ENCODE assay signal across 15 mouse cellular contexts in genomic region chr13:93354420-93355278, GRCm38 (mm10). TPM values are rescaled to one million over a fixed set of nuclear protein-coding genes. Genes with fewer than 3 reads are reported as not detected.
DNase-seq lines count a peak whose midpoint lies in the region; ATAC-seq and TF ChIP-seq lines count a peak whose summit lies in the region.
"Had no signal": no experiment of that assay in that cellular context is flagged by ENCODE, and none has a peak within 500 bp of the region (broad histone marks: within the 10 kb centered on the region; RNA-seq: fewer than 3 reads in every experiment).

No protein-coding gene starts in this region.

- no peak overlapping the region for H3K27ac ChIP-seq in hindbrain, embryonic 16.5 days (ENCODE audit: low read depth, low read length)
- H3K27ac ChIP-seq in hindbrain, postnatal 0 days: no peak overlapping the region
- H3K27ac ChIP-seq in neural tube, embryonic 12.5 days: no peak overlapping the region
- H3K27ac ChIP-seq: hindbrain, embryonic 15.5 days; limb, embryonic 13.5 days; midbrain, embryonic 12.5 days had no signal

- 0 out of 2 replicates have a peak, but pooled peaks have one; percentile 60 for ATAC-seq in hindbrain, embryonic 16.5 days
- ATAC-seq in hindbrain, postnatal 0 days: no peak
- ATAC-seq in neural tube, embryonic 12.5 days (ENCODE audit: low FRiP score, low read depth): 0 out of 2 replicates have a peak, but pooled peaks have one; percentile 33
- peak; percentile 21; the same call in 1 of the 2 replicates for ATAC-seq in megakaryocyte-erythroid progenitor cell, adult 5-6 weeks (replicated peaks; ENCODE audit: low FRiP score, low TSS enrichment, poor library complexity, severe bottlenecking)

- no peaks in the 10 kb centered on the region; the same call in 1 of the 2 replicates for H3K36me3 ChIP-seq in hindbrain, embryonic 16.5 days (ENCODE audit: control insufficient read depth, insufficient read depth, low read length)
- H3K36me3 ChIP-seq in hindbrain, postnatal 0 days (ENCODE audit: insufficient read depth, low read length): no peaks in the 10 kb centered on the region
- peaks cover 3% of the 10 kb centered on the region; the same call in 1 of the 2 replicates for H3K36me3 ChIP-seq in neural tube, embryonic 12.5 days

- no peak for TF ChIP-seq CTCF in hindbrain, postnatal 0 days (IDR thresholded peaks at IDR 0.05; ENCODE audit: low read depth)

- no peaks in the 10 kb centered on the region for H3K9me3 ChIP-seq in hindbrain, embryonic 16.5 days (ENCODE audit: control insufficient read depth, low read length)
- H3K9me3 ChIP-seq in hindbrain, postnatal 0 days (ENCODE audit: low read length): no peaks in the 10 kb centered on the region
- H3K9me3 ChIP-seq in neural tube, embryonic 12.5 days: no peaks in the 10 kb centered on the region
- H3K9me3 ChIP-seq: hindbrain, embryonic 15.5 days; limb, embryonic 13.5 days; midbrain, embryonic 12.5 days had no signal

- H3K9ac ChIP-seq in hindbrain, embryonic 16.5 days (ENCODE audit: low read depth, low read length): no peak overlapping the region
- H3K9ac ChIP-seq in hindbrain, postnatal 0 days (replicated peaks; ENCODE audit: low read length): no peak overlapping the region
- H3K9ac ChIP-seq in neural tube, embryonic 12.5 days: no peak overlapping the region
- H3K9ac ChIP-seq: hindbrain, embryonic 15.5 days; limb, embryonic 13.5 days; midbrain, embryonic 12.5 days had no signal

- H3K4me2 ChIP-seq in hindbrain, embryonic 16.5 days (ENCODE audit: low read length): no peak overlapping the region
- H3K4me2 ChIP-seq in hindbrain, postnatal 0 days (ENCODE audit: low read depth, low read length): no peak overlapping the region
- no peak overlapping the region for H3K4me2 ChIP-seq in neural tube, embryonic 12.5 days (replicated peaks)
- H3K4me2 ChIP-seq: hindbrain, embryonic 15.5 days; limb, embryonic 13.5 days; midbrain, embryonic 12.5 days had no signal

- intact Hi-C loops in left cerebral cortex, postnatal 10 days (cut with DNase I): no loop called here

- H3K4me3 ChIP-seq in hindbrain, embryonic 16.5 days (ENCODE audit: low read length): no peak overlapping the region
- no peak overlapping the region for H3K4me3 ChIP-seq in hindbrain, postnatal 0 days (ENCODE audit: low read length)
- no peak overlapping the region for H3K4me3 ChIP-seq in neural tube, embryonic 12.5 days
- H3K4me3 ChIP-seq: erythroblast, embryonic 14.5 days; hindbrain, embryonic 15.5 days; limb, embryonic 13.5 days; midbrain, embryonic 12.5 days had no signal

- H3K4me1 ChIP-seq in hindbrain, embryonic 16.5 days (ENCODE audit: control insufficient read depth, insufficient read depth, low read depth, low read length): no peaks in the 10 kb centered on the region
- H3K4me1 ChIP-seq in hindbrain, postnatal 0 days (ENCODE audit: insufficient read depth, low read length): no peaks in the 10 kb centered on the region
- H3K4me1 ChIP-seq in neural tube, embryonic 12.5 days: no peaks in the 10 kb centered on the region
- H3K4me1 ChIP-seq: hindbrain, embryonic 15.5 days; limb, embryonic 13.5 days; midbrain, embryonic 12.5 days had no signal

- WGBS in hindbrain, embryonic 16.5 days: 70% methylated on average over 7 of the region's 7 CpGs
- WGBS in hindbrain, postnatal 0 days: 66% methylated on average over 7 of the region's 7 CpGs
- WGBS in neural tube, embryonic 12.5 days: 51% methylated on average over 7 of the region's 7 CpGs

- no peaks in the 10 kb centered on the region for H3K27me3 ChIP-seq in hindbrain, embryonic 16.5 days (replicated peaks; ENCODE audit: control insufficient read depth, insufficient read depth, low read length)
- H3K27me3 ChIP-seq in hindbrain, postnatal 0 days (ENCODE audit: insufficient read depth, low read length): no peaks in the 10 kb centered on the region
- H3K27me3 ChIP-seq in neural tube, embryonic 12.5 days (replicated peaks): no peaks in the 10 kb centered on the region
- H3K27me3 ChIP-seq: hindbrain, embryonic 15.5 days; limb, embryonic 13.5 days; midbrain, embryonic 12.5 days had no signal

- DNase-seq in hindbrain, postnatal 0 days (ENCODE audit: low spot score): no peak
- DNase-seq in neural tube, embryonic 10.5 days (ENCODE audit: extremely low spot score, low spot score): no peak
- peak; percentile 20 for DNase-seq in embryo, embryonic 11 days
- no peak for DNase-seq in left cerebral cortex, postnatal 10 days (ENCODE audit: extremely low spot score in 1 of 2, low spot score in 2 of 2)
- DNase-seq in kidney, adult 18-20 months: no peak
- DNase-seq: adrenal gland, postnatal 36 days; cerebellum, adult 8-10 months; gastrocnemius, postnatal 10 days had no signal

RNA-seq across cellular contexts. Expression of gene Homer1, which starts 55.2 kb away (rescaled TPM):
- 9.4 and 9.6 TPM in 2 replicates for polyA plus RNA-seq in hindbrain, embryonic 16.5 days (2015; fragmentation: Nextera tagmentation; extraction: Ambion mirVana)
- 58.2 and 63.7 TPM in 2 replicates for total RNA-seq in hindbrain, postnatal 0 days (2014; rRNA removed)
- polyA plus RNA-seq in hindbrain, postnatal 0 days (2015; fragmentation: Nextera tagmentation; extraction: Ambion mirVana): 9.8 and 10.0 TPM in 2 replicates
- polyA plus RNA-seq in neural tube, embryonic 12.5 days (2016; fragmentation: Nextera tagmentation; extraction: Ambion mirVana): 18.2 and 18.9 TPM in 2 replicates
- total RNA-seq in megakaryocyte-erythroid progenitor cell, adult 5-6 weeks (2014; fragmentation: Nextera tagmentation): 11.5 and 11.6 TPM in 2 replicates
- 14.1 and 21.1 TPM in 2 replicates for total RNA-seq in megakaryocyte-erythroid progenitor cell, adult 5-6 weeks (2017)
- 100 to 1,000 TPM; 145 to 149 TPM for total RNA-seq in left cerebral cortex, postnatal 10 days (2021)
